Mouse (Mus musculus): ENCODE measurements around the gene Hs3st1. TPM values are rescaled to one million over a fixed set of nuclear protein-coding genes. Genes with fewer than 3 reads are reported as not detected.
"Not testable (repeated sequence)": the region's sequence is repeated elsewhere in the genome, so short reads cannot be mapped to it uniquely, and the experiment has no call there.

Hs3st1 gene
- 0.97 and 2.7 TPM in 2 replicates for polyA plus RNA-seq (2011; ENCODE audit: insufficient read length, low read depth, missing spikeins)

- not testable (repeated sequence) for H3K4me3 ChIP-seq (ENCODE audit: insufficient read depth, low read length); H3K4me1 ChIP-seq (ENCODE audit: control insufficient read depth, insufficient read depth, low read length); H3K27ac ChIP-seq (ENCODE audit: insufficient read depth, low read length)
Observed at GRCm38 (mm10) chr5:39755375-39755774, at the start of gene Hs3st1. Hs3st1 (minus strand) TSS chr5:39755475.

GRCm38 (mm10) chr5:39804663-39805062 is 49.4 kb upstream of the Hs3st1 start:
- H3K4me3 ChIP-seq (ENCODE audit: insufficient read depth, low read length) = no peak overlapping the region
- no peaks in the 10 kb centered on the region for H3K4me1 ChIP-seq (ENCODE audit: control insufficient read depth, insufficient read depth, low read length)
- H3K27ac ChIP-seq (ENCODE audit: insufficient read depth, low read length) = no peak overlapping the region
- TF ChIP-seq POLR2A (IDR thresholded peaks at IDR 0.05; ENCODE audit: low read depth, low read length) (no peak), CTCF (IDR thresholded peaks at IDR 0.05; ENCODE audit: borderline replicate concordance, insufficient read depth, low read length) (no peak)

- Histone ChIP-seq H3K27ac (ENCODE audit: insufficient read depth, low read length) (no peak overlapping the region), H3K4me3 (ENCODE audit: insufficient read depth, low read length) (no peak overlapping the region), H3K4me1 (ENCODE audit: control insufficient read depth, insufficient read depth, low read length) (no peaks in the 10 kb centered on the region)
- TF ChIP-seq CTCF (IDR thresholded peaks at IDR 0.05; ENCODE audit: borderline replicate concordance, insufficient read depth, low read length) (no peak), POLR2A (IDR thresholded peaks at IDR 0.05; ENCODE audit: low read depth, low read length) (no peak)
Observed at GRCm38 (mm10) chr5:39803941-39804340, 48.7 kb upstream of the Hs3st1 start.

GRCm38 (mm10) chr5:39803457-39803856 is 48.2 kb upstream of the Hs3st1 start:
- Histone ChIP-seq H3K27ac (ENCODE audit: insufficient read depth, low read length) (no peak overlapping the region), H3K4me3 (ENCODE audit: insufficient read depth, low read length) (no peak overlapping the region), H3K4me1 (ENCODE audit: control insufficient read depth, insufficient read depth, low read length) (no peaks in the 10 kb centered on the region)
- TF ChIP-seq CTCF (IDR thresholded peaks at IDR 0.05; ENCODE audit: borderline replicate concordance, insufficient read depth, low read length) = no peak
- no peak for TF ChIP-seq POLR2A (IDR thresholded peaks at IDR 0.05; ENCODE audit: low read depth, low read length)

GRCm38 (mm10) chr5:39802110-39802509 is 46.8 kb upstream of the Hs3st1 start:
- no peak overlapping the region for H3K4me3 ChIP-seq (ENCODE audit: insufficient read depth, low read length)
- H3K27ac ChIP-seq (ENCODE audit: insufficient read depth, low read length) = no peak overlapping the region
- H3K4me1 ChIP-seq (ENCODE audit: control insufficient read depth, insufficient read depth, low read length) = no peaks in the 10 kb centered on the region
- TF ChIP-seq CTCF (IDR thresholded peaks at IDR 0.05; ENCODE audit: borderline replicate concordance, insufficient read depth, low read length) (no peak), POLR2A (IDR thresholded peaks at IDR 0.05; ENCODE audit: low read depth, low read length) (no peak)

- Histone ChIP-seq H3K4me1 (ENCODE audit: control insufficient read depth, insufficient read depth, low read length) (no peaks in the 10 kb centered on the region), H3K27ac (ENCODE audit: insufficient read depth, low read length) (no peak overlapping the region), H3K4me3 (ENCODE audit: insufficient read depth, low read length) (no peak overlapping the region)
- TF ChIP-seq POLR2A (IDR thresholded peaks at IDR 0.05; ENCODE audit: low read depth, low read length) (no peak), CTCF (IDR thresholded peaks at IDR 0.05; ENCODE audit: borderline replicate concordance, insufficient read depth, low read length) (no peak)
Observed at GRCm38 (mm10) chr5:39777094-39777710, 21.9 kb upstream of the Hs3st1 start.

GRCm38 (mm10) chr5:39771680-39772348 is 16.5 kb upstream of the Hs3st1 start:
- Histone ChIP-seq H3K4me3 (ENCODE audit: insufficient read depth, low read length) (no peak overlapping the region), H3K4me1 (ENCODE audit: control insufficient read depth, insufficient read depth, low read length) (no peaks in the 10 kb centered on the region), H3K27ac (ENCODE audit: insufficient read depth, low read length) (no peak overlapping the region)
- no peak for TF ChIP-seq CTCF (IDR thresholded peaks at IDR 0.05; ENCODE audit: borderline replicate concordance, insufficient read depth, low read length)
- no peak for TF ChIP-seq POLR2A (IDR thresholded peaks at IDR 0.05; ENCODE audit: low read depth, low read length)

GRCm38 (mm10) chr5:39761682-39762456 is 6.6 kb upstream of the Hs3st1 start:
- Histone ChIP-seq H3K4me3 (ENCODE audit: insufficient read depth, low read length) (no peak overlapping the region), H3K27ac (ENCODE audit: insufficient read depth, low read length) (no peak overlapping the region), H3K4me1 (ENCODE audit: control insufficient read depth, insufficient read depth, low read length) (peaks cover 7% of the 10 kb centered on the region)
- TF ChIP-seq CTCF (IDR thresholded peaks at IDR 0.05; ENCODE audit: borderline replicate concordance, insufficient read depth, low read length) (no peak), POLR2A (IDR thresholded peaks at IDR 0.05; ENCODE audit: low read depth, low read length) (no peak)

GRCm38 (mm10) chr5:39758890-39759475 is 3.7 kb upstream of the Hs3st1 start:
- TF ChIP-seq CTCF (IDR thresholded peaks at IDR 0.05; ENCODE audit: borderline replicate concordance, insufficient read depth, low read length) = no peak
- no peak for TF ChIP-seq POLR2A (IDR thresholded peaks at IDR 0.05; ENCODE audit: low read depth, low read length)
- H3K4me3 ChIP-seq (ENCODE audit: insufficient read depth, low read length) = no peak overlapping the region
- H3K27ac ChIP-seq (ENCODE audit: insufficient read depth, low read length) = 0 out of 2 replicates have a peak overlapping the region, but pooled peaks have one; percentile 11
- H3K4me1 ChIP-seq (ENCODE audit: control insufficient read depth, insufficient read depth, low read length) = peaks cover 7% of the 10 kb centered on the region
